Mouse (Mus musculus) ES-Bruce4 (cell line): ENCODE data around the gene Gm813.

ENCODE experiments used
- CTCF ChIP-seq: IDR thresholded peaks from one replicate; pipeline ENCODE4 v1.8.1; 2011; ENCODE audit warnings: low read depth, low read length
- POLR2A ChIP-seq: IDR thresholded peaks from one replicate; pipeline ENCODE4 v1.8.1; 2011; ENCODE audit warnings: low read length; ENCODE audit not compliant: insufficient read depth

GRCm38 (mm10) chr16:58638016-58638415 is 21.2 kb upstream of the Gm813 start:
- TF ChIP-seq POLR2A (no peak), CTCF (no peak)
